Mouse (Mus musculus) thymus, postnatal 14 days (tissue): ENCODE results near the gene Cox8a.

Source experiments
- DNase-seq: peaks from one replicate; pipeline ENCODE4 v3.0.0; 2021

Cox8a gene

GRCm38 (mm10) chr19:7182273-7182949 lies 35.0 kb downstream of the Cox8a start:
- peak; percentile 61 for DNase-seq

GRCm38 (mm10) chr19:7181496-7181895 lies 35.9 kb downstream of the Cox8a start:
- no peak for DNase-seq

- no peak for DNase-seq
These were observed 36.5 kb downstream of the Cox8a start for GRCm38 (mm10) chr19:7180756-7181405.

GRCm38 (mm10) chr19:7178841-7179452 lies 38.5 kb downstream of the Cox8a start:
- DNase-seq, result peak; percentile 25

GRCm38 (mm10) chr19:7177804-7178511 lies 39.5 kb downstream of the Cox8a start:
- DNase-seq, result no peak

- DNase-seq, result no peak
These were observed 41.2 kb downstream of the Cox8a start for GRCm38 (mm10) chr19:7176041-7176696.

GRCm38 (mm10) chr19:7172051-7172866 lies 45.2 kb downstream of the Cox8a start:
- no peak for DNase-seq

DNA sequence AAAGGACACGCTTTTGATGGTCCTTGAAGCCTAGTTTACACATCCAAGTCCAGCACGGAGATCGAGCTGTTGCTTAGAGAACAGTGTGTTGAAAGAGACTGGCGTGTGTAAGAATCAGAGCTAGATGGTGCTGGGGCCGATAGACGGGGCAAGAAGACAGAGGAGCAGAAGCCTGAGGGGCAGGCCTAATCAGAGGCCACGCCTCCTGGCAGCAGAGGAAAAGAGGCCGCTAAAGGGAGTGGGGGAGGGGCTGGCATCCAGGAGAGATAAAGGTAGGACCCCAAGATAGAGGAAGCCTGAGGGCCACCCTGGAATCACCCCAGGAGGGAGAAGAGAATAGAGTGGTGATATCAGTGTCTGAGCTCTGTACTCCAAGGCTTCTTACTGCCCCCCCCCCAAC lies 46.0 kb downstream of the Cox8a start:
- no peak for DNase-seq

- no peak for DNase-seq
These were observed 46.5 kb downstream of the Cox8a start for GRCm38 (mm10) chr19:7170916-7171315.

DNA sequence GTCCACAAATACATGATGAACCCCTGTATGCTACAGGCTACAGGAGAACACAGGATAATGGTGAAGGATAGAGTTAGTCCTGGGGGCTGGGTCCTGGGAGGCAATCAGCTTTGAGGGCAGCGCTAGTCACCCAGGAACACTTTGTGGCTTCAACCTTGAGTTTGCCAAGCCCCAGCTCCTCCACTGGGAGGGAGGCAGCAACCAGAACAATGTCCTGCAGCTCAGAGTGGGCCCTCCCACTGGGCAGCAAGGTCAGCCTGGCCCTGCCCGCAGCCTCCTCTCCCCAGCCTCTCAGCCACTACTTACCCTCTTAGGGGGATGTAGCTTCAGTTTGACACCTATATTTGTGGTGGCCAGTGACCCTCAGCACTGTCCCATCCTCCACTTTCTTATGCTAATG lies 49.0 kb downstream of the Cox8a start:
- no peak for DNase-seq

DNA sequence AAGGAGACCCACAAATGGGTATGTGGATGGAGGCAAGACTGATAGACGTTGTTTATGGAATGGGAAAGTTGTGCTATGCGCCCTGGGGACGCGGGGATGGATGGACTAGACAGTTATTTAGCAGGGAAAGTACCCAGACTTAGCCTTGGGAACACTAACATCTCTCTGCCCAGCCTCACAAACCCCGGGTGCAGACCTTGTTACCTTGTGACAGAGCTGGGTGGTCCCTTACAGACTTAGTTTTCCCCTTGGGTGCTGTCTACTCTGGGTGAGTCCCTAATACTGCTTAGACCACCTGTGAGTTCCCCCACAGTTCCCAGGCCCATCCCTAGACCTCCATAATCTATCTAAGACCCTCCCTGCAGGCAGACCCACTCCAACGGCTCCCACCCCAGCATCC lies 50.6 kb downstream of the Cox8a start:
- no peak for DNase-seq

GRCm38 (mm10) chr19:7166200-7166711 lies 51.2 kb downstream of the Cox8a start:
- no peak for DNase-seq

DNA sequence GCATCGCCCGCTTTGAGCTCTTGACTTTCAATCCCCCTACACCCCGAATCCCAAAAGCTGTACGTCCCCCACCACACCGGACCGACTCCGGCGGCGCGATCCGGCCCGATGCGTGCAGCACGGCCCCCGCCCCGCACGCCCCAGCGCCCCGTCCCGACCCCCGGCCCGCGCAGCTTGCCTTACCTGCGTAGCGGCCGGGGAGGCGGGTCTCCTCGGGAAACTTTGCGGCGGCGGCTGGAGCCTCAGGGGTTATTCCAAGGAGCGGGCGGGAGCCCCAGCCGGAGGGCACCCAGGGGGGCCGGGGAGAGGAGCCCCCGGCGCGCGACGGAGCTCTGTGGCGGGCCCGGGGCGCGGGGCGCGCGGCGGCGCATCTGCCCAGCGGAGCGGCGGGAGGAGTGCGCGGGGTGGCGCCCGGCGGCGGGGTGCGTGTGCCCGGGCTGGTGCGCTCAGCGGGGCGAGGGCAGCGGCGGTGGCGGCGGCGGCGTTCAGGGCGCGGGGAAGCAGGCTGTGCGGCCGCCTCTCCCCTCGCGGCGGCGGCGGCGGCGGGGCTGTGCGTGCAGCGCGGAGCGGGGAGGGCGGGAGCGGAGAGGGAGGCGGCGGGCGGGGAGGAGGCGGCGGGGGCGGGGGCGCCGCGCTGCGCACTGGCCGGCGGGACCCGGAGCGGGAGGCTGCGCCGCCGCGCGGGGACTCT lies 51.8 kb downstream of the Cox8a start:
- DNase-seq, result peak; percentile 41
